Mouse (Mus musculus): ENCODE data around the gene Usp32. TPM values are rescaled to one million over a fixed set of nuclear protein-coding genes. Genes with fewer than 3 reads are reported as not detected.
"Not testable (repeated sequence)": the region's sequence is repeated elsewhere in the genome, so short reads cannot be mapped to it uniquely, and the experiment has no call there.

The Usp32 gene
- polyA plus RNA-seq, 1 experiment from 2014 or later, result 12.0 TPM

DNA sequence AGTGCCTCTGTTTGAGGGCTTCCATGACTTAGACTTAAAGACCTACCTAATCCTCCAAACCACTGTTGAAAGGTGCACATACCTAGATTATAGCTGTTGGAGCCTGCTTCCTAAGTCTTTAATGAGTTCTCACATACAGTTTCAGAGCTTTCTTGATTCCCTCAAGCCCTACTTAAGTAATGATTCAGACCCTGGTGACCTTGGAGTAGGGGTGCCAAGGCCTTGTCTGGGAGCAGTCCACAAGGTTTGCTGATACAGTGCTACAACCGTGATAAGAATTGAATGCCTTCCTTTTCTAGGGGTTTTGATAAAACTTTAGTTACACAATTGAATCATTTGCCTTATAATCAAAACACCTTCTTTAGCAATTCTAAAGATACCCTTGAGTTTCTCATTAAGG lies 27.5 kb upstream of the Usp32 start:
- no peak overlapping the region for H3K27ac ChIP-seq
- H3K4me1 ChIP-seq, result peaks cover 20% of the 10 kb centered on the region
- no peaks in the 10 kb centered on the region for H3K36me3 ChIP-seq
- no peak overlapping the region for H3K4me2 ChIP-seq
- H3K9me3 ChIP-seq (replicated peaks), result no peaks in the 10 kb centered on the region
- no peak overlapping the region for H3K4me3 ChIP-seq
- WGBS (ENCODE audit: insufficient replicate concordance), result 43% methylated on average over 1 of the region's 1 CpGs
- H3K27me3 ChIP-seq (replicated peaks), result no peaks in the 10 kb centered on the region
- ATAC-seq, result no peak
- H3K9ac ChIP-seq, result no peak overlapping the region

GRCm38 (mm10) chr11:85164371-85164770 lies 24.4 kb upstream of the Usp32 start:
- Histone ChIP-seq H3K9me3 (replicated peaks) (no peaks in the 10 kb centered on the region), H3K27ac (no peak overlapping the region), H3K4me1 (peaks cover 3% of the 10 kb centered on the region; the same call in 1 of the 2 replicates), H3K4me2 (no peak overlapping the region), H3K36me3 (no peaks in the 10 kb centered on the region), H3K4me3 (no peak overlapping the region), H3K27me3 (replicated peaks) (peaks cover 2% of the 10 kb centered on the region; the same call in 1 of the 2 replicates), H3K9ac (no peak overlapping the region)
- ATAC-seq, result no peak

DNA sequence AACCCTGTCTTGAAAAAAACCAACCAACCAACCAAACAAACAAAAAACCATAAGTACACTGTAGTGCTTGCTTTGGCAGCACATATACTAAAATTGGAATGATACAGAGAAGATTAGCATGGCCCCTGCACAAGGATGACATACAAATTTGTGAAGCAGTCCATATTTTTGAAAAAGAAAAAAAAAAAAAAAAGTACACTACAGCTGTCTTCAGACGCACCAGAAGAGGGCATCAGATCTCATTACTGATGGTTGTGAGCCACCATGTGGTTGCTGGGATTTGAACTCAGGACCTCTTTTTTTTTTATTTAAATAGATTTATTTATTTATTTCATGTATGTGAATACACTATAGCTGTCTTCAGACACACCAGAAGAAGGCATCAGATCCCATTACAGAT lies 23.1 kb upstream of the Usp32 start:
- not testable (repeated sequence) for ATAC-seq; H3K9ac ChIP-seq; H3K4me2 ChIP-seq; H3K36me3 ChIP-seq; H3K4me3 ChIP-seq; H3K4me1 ChIP-seq; H3K9me3 ChIP-seq (replicated peaks); H3K27ac ChIP-seq
- 52% methylated on average over 1 of the region's 1 CpGs for WGBS (ENCODE audit: insufficient replicate concordance)
- peaks cover 13% of the 10 kb centered on the region; the same call in 1 of the 2 replicates for H3K27me3 ChIP-seq (replicated peaks)

DNA sequence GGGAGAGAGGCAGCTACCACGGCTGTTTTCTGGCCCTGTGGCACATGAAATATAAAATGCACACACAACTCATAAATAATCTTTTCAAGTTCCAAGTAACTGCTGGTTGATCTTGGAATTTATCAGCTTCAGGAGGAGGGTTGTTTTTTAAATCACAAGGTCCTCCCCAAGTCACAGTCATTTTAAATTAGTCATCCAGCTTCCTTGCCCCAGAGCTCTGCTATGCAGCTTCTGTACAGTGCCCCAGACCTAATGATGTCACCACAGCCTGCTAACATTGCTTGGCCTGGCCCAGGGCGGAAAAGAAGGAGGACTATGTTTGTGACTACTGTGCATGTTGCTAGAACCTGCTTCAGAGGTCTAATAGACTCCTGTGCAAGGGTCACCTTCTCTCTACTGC lies 17.3 kb upstream of the Usp32 start:
- H3K4me2 ChIP-seq, result no peak overlapping the region
- peaks cover 19% of the 10 kb centered on the region; the same call in 1 of the 2 replicates for H3K27me3 ChIP-seq (replicated peaks)
- peaks cover 6% of the 10 kb centered on the region; the same call in 1 of the 2 replicates for H3K4me1 ChIP-seq
- WGBS (ENCODE audit: insufficient replicate concordance), result 59% methylated on average over 2 of the region's 2 CpGs
- ATAC-seq, result no peak
- no peaks in the 10 kb centered on the region for H3K36me3 ChIP-seq
- no peak overlapping the region for H3K4me3 ChIP-seq
- no peak overlapping the region for H3K9ac ChIP-seq
- no peaks in the 10 kb centered on the region for H3K9me3 ChIP-seq (replicated peaks)
- H3K27ac ChIP-seq, result no peak overlapping the region

DNA sequence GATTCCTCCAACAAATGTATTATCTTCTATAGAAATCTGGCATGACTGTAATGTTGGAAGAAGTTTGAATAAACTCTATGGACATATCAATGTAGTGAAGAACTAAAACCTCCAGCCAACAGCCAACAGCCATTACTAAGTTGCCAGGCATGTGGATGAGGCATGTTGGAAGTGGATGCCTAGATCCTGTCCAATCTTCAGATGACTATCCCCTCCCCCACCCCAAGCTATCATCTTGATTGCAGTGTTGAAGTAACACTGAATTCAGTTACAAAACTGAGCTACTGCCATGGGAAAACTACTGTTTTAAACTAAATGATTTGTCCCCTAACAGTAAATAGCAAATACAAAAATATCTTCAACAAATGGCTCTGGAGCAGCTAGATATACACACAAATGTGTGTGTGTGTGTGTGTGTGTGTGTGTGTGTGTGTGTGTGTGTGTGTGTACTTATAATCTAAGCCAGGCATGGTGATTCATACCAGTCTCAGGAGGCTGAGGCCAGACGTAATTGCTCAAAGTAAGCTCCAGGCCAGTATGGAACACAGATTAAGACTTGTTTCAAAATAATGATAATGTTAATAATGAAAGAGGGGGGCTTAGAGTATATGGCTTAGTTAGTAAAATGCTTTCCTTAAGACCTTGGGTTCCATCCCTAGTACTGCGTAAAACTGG lies 12.4 kb upstream of the Usp32 start:
- Histone ChIP-seq H3K27ac (no peak overlapping the region), H3K4me1 (peaks cover 4% of the 10 kb centered on the region), H3K27me3 (replicated peaks) (peaks cover 2% of the 10 kb centered on the region; the same call in 1 of the 2 replicates), H3K4me2 (no peak overlapping the region), H3K9ac (no peak overlapping the region), H3K36me3 (no peaks in the 10 kb centered on the region), H3K4me3 (no peak overlapping the region), H3K9me3 (replicated peaks) (no peaks in the 10 kb centered on the region)
- ATAC-seq, result no peak
- 67% methylated on average over 2 of the region's 2 CpGs for WGBS (ENCODE audit: insufficient replicate concordance)

DNA sequence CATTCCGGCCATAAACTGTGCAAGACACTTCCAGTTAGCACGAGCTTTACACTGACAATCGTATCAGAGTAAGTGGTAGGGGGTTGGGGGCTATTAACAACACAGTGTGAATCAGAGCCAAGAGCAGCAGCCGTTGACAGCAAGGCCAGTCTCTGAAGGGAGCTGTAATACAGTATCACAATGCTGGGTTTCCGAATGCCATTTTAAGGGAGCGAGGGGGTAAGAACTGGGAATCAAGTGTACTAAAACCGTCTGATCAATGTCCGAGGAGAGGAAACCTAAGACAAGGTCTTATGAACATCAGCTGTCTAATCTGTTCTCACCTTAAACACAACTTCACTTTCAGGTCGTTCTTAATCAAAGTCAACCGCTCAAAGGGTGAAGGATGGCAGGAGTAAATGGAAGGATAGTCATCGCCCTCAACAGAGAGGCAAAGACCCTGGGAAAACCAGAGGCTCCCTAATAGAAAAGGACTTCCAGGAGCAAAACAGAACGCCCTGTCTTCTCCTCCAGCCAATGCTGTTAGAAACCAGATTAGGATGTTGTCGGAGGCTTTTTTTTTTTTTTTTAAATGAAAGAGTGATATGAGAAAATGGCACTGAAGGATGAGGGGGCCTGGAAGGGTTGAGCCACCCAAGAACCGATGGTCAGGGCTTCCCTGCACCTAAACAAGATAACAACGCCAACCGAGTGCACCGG lies 1.0 kb downstream of the Usp32 start:
- no peak for ATAC-seq
- peak overlapping the region; percentile 92 for H3K27ac ChIP-seq
- H3K27me3 ChIP-seq (replicated peaks), result no peaks in the 10 kb centered on the region
- 5% methylated on average over 17 of the region's 17 CpGs for WGBS (ENCODE audit: insufficient replicate concordance)
- peaks cover 29% of the 10 kb centered on the region for H3K36me3 ChIP-seq
- peak overlapping the region; percentile 99 for H3K9ac ChIP-seq
- H3K4me3 ChIP-seq, result peak overlapping the region; percentile 99
- H3K9me3 ChIP-seq (replicated peaks), result no peaks in the 10 kb centered on the region
- peaks cover 54% of the 10 kb centered on the region for H3K4me1 ChIP-seq
- peak overlapping the region; percentile 77 for H3K4me2 ChIP-seq

- Histone ChIP-seq H3K9ac (peak overlapping the region; percentile 6; the same call in 1 of the 2 replicates), H3K9me3 (replicated peaks) (no peaks in the 10 kb centered on the region), H3K4me3 (no peak overlapping the region), H3K4me2 (0 out of 2 replicates have a peak overlapping the region, but pooled peaks have one; percentile 0), H3K27ac (peak overlapping the region; percentile 65), H3K4me1 (peaks cover 84% of the 10 kb centered on the region), H3K36me3 (peaks cover 31% of the 10 kb centered on the region), H3K27me3 (replicated peaks) (no peaks in the 10 kb centered on the region)
- 44% methylated on average over 2 of the region's 2 CpGs for WGBS (ENCODE audit: insufficient replicate concordance)
- no peak for ATAC-seq
These were observed 8.4 kb downstream of the Usp32 start for GRCm38 (mm10) chr11:85131542-85131941.

DNA sequence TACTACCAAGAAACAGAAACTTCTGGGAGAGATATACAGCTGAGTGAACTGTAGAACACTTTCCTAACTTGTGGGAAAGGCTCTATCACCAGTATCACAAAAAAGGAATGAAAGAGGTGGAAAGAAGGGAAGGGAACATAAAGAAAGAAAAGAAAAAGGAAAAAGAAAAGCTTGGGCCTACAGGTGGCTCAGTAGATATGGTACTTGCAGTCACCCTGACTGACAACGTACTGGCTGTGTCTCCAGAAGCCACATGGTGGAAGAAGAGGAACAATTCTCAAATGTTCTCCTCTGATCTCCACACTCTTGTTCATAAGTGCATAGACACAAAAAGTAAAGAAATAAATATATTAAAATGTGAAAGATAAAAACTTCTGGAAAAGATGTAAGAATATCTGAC lies 11.1 kb downstream of the Usp32 start:
- peak overlapping the region; percentile 50; the same call in 1 of the 2 replicates for H3K9ac ChIP-seq
- peak overlapping the region; percentile 69 for H3K27ac ChIP-seq
- H3K27me3 ChIP-seq (replicated peaks), result no peaks in the 10 kb centered on the region
- peak overlapping the region; percentile 28; the same call in 1 of the 2 replicates for H3K4me2 ChIP-seq
- no peaks in the 10 kb centered on the region for H3K9me3 ChIP-seq (replicated peaks)
- peaks cover 11% of the 10 kb centered on the region for H3K36me3 ChIP-seq
- WGBS (ENCODE audit: insufficient replicate concordance), result 41% methylated on average over 1 of the region's 1 CpGs
- no peak for ATAC-seq
- no peak overlapping the region for H3K4me3 ChIP-seq
- H3K4me1 ChIP-seq, result peaks cover 82% of the 10 kb centered on the region

DNA sequence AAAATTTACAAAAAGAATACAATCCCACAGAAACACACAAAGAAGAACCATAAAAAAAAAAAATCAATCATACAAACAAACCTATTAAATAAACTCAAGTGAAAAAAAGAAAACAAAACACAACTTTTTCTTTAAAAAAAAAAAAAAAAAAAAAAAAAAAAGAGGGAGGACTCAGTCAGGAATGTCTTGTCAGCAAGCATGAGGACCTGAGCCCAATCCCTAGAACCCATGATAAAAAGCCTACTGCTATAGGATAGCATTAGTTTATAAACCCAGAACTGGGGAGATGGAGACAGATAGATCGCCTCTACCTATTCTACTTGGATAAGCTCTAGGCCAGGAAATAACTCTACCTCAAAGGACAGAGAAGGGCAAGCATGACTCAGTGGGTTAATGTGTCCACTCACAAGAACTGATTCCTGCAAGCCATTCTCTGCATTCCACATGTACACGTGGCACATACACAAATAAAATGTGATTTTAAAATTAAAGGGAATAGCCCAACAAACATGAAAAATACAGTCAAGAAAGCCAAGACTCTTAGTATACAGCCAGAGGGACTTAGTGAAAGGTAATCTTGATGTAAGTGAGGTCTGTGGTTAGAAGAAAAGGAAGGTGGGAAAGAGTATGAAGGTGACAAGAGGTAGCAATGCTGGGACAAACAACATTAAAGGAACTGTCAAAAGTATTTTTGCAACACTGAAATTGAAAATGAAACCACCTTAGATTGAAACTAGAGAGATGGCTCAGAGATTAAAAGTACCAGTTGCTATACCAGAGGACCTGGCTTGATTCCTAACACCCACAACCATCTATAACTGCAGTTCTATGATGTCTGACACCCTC lies 13.5 kb downstream of the Usp32 start:
- Histone ChIP-seq H3K27ac (peak overlapping the region; percentile 60), H3K4me1 (peaks cover 85% of the 10 kb centered on the region), H3K9me3 (replicated peaks) (no peaks in the 10 kb centered on the region), H3K36me3 (peaks cover 15% of the 10 kb centered on the region), H3K27me3 (replicated peaks) (no peaks in the 10 kb centered on the region), H3K4me3 (no peak overlapping the region), H3K9ac (no peak overlapping the region), H3K4me2 (peak overlapping the region; percentile 14)
- no peak for ATAC-seq
- 66% methylated on average over 2 of the region's 2 CpGs for WGBS (ENCODE audit: insufficient replicate concordance)

- Histone ChIP-seq H3K4me1 (peaks cover 85% of the 10 kb centered on the region), H3K36me3 (peaks cover 17% of the 10 kb centered on the region), H3K27me3 (replicated peaks) (no peaks in the 10 kb centered on the region), H3K4me3 (no peak overlapping the region), H3K4me2 (no peak overlapping the region), H3K27ac (peak overlapping the region; percentile 65), H3K9ac (peak overlapping the region; percentile 3; the same call in 1 of the 2 replicates), H3K9me3 (replicated peaks) (no peaks in the 10 kb centered on the region)
- 76% methylated on average over 3 of the region's 3 CpGs for WGBS (ENCODE audit: insufficient replicate concordance)
- no peak for ATAC-seq
These were observed 16.5 kb downstream of the Usp32 start for GRCm38 (mm10) chr11:85123267-85123992.

DNA sequence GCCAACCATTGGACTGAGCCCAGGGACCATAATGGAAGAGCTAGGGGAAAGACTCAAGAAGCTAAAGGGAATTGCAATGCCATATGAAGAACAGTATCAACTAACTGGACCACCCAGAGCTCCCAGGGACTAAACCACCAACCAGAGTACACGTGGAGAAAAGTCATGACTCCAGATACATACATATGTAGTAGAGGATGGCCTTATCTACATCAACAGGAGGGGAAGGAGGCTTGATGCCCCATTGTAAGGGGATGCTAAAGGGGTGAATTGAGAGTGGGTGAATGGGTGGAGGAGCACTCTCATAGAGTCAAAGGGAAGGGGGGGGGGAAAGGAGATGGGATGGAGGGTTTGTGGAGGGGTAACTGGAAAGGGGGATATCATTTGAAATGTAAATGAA lies 17.9 kb downstream of the Usp32 start:
- Histone ChIP-seq H3K9me3 (replicated peaks) (no peaks in the 10 kb centered on the region), H3K4me1 (peaks cover 89% of the 10 kb centered on the region), H3K27me3 (replicated peaks) (no peaks in the 10 kb centered on the region), H3K4me3 (no peak overlapping the region), H3K9ac (peak overlapping the region; percentile 19; the same call in 1 of the 2 replicates), H3K4me2 (no peak overlapping the region; the same call in 1 of the 2 replicates), H3K36me3 (peaks cover 17% of the 10 kb centered on the region), H3K27ac (peak overlapping the region; percentile 73)
- ATAC-seq, result peak; percentile 69
- WGBS (ENCODE audit: insufficient replicate concordance), result 43% methylated on average over 1 of the region's 1 CpGs

Data from liver, embryonic 12.5 days (tissue).